Mouse (Mus musculus) midbrain, embryonic 14.5 days (tissue): ENCODE measurements at regions not wholly inside any gene's neighbourhood (a gene's known extent, or its start where the extent isn't known, plus 50 kb on each side); places are given as distances from the start of the nearest gene placed in this dataset.
"Not testable (repeated sequence)": the region's sequence is repeated elsewhere in the genome, so short reads cannot be mapped to it uniquely, and the experiment has no call there.

Experiments used
- ATAC-seq: fragments of 200-750 bp; cut with Nextera tagmentation; 2 replicates; pipeline ENCODE4 v1.8.0; 2017; ENCODE audit warnings: moderate number of reproducible peaks, moderate library complexity; ENCODE audit not compliant: low FRiP score, low TSS enrichment
- DNase-seq: peaks from one replicate; pipeline ENCODE4 v3.0.0-alpha.2; 2015
- H3K27ac ChIP-seq: fragments of 300-500 bp; sonication (generic); replicated peaks from 2 replicates; pipeline ENCODE4 v1.5.1; 2014; ENCODE audit warnings: mild to moderate bottlenecking, low read depth, low read length, moderate library complexity
- H3K27me3 ChIP-seq: fragments of 300-500 bp; sonication (generic); 2 replicates; pipeline ENCODE4 v1.6.1; 2014; ENCODE audit warnings: low read length, control low read depth, mixed read lengths; ENCODE audit not compliant: control insufficient read depth, insufficient read depth
- H3K36me3 ChIP-seq: fragments of 300-500 bp; sonication (generic); 2 replicates; pipeline ENCODE4 v1.6.1; 2014; ENCODE audit warnings: low read length, control low read depth; ENCODE audit not compliant: control insufficient read depth, insufficient read depth
- H3K4me1 ChIP-seq: fragments of 300-500 bp; sonication (generic); 2 replicates; pipeline ENCODE4 v1.6.1; 2014; ENCODE audit warnings: mild to moderate bottlenecking, antibody characterized with exemption, low read length, control low read depth; ENCODE audit not compliant: control insufficient read depth, insufficient read depth
- H3K4me2 ChIP-seq: fragments of 300-500 bp; sonication (generic); 2 replicates; pipeline ENCODE4 v1.6.1; 2014; ENCODE audit warnings: mild to moderate bottlenecking, low read length, moderate library complexity
- H3K4me3 ChIP-seq: fragments of 300-500 bp; sonication (generic); replicated peaks from 2 replicates; pipeline ENCODE4 v1.5.1; 2014; ENCODE audit warnings: low read depth, low read length
- H3K9ac ChIP-seq: fragments of 300-500 bp; sonication (generic); replicated peaks from 2 replicates; pipeline ENCODE4 v1.6.1; 2014; ENCODE audit warnings: mild to moderate bottlenecking, low read length, moderate library complexity
- H3K9me3 ChIP-seq: fragments of 300-500 bp; sonication (generic); 2 replicates; pipeline ENCODE4 v1.6.1; 2016; ENCODE audit warnings: low read length, control low read depth, mixed read lengths; ENCODE audit not compliant: control insufficient read depth
- WGBS: fragments of 180-500 bp; shearing (Covaris S2); extraction: QIAGEN DNeasy Blood & Tissue Kit; methylation state at CpG from one replicate; pipeline ENCODE4 v1.1.7; 2014; 5-methylcytosine and 5-hydroxymethylcytosine counted together

- DNase-seq (peak; percentile 83), ATAC-seq (peak; percentile 64)
- H3K9ac ChIP-seq, result no peak overlapping the region
- no peaks in the 10 kb centered on the region for H3K9me3 ChIP-seq
- no peak overlapping the region for H3K27ac ChIP-seq
- no peaks in the 10 kb centered on the region for H3K27me3 ChIP-seq
- peak overlapping the region; percentile 2; the same call in 1 of the 2 replicates for H3K4me2 ChIP-seq
- WGBS, result 30% methylated on average over 11 of the region's 11 CpGs
- H3K4me3 ChIP-seq, result no peak overlapping the region
- no peaks in the 10 kb centered on the region for H3K36me3 ChIP-seq
- H3K4me1 ChIP-seq, result no peaks in the 10 kb centered on the region
Observed at GRCm38 (mm10) chr10:26564462-26564861, 188.7 kb upstream of the L3mbtl3 start.

- no peak for ATAC-seq
Observed at GRCm38 (mm10) chr10:26567613-26568012, 185.6 kb upstream of the Arhgap18 start.

GRCm38 (mm10) chr10:26570468-26570867 lies 182.8 kb upstream of the Arhgap18 start:
- no peak overlapping the region for H3K27ac ChIP-seq
- H3K27me3 ChIP-seq, result no peaks in the 10 kb centered on the region
- no peak overlapping the region for H3K4me2 ChIP-seq
- H3K4me3 ChIP-seq, result no peak overlapping the region
- 91% methylated on average over 5 of the region's 5 CpGs for WGBS
- DNase-seq (no peak), ATAC-seq (no peak)
- H3K4me1 ChIP-seq, result no peaks in the 10 kb centered on the region
- no peak overlapping the region for H3K9ac ChIP-seq
- H3K9me3 ChIP-seq, result no peaks in the 10 kb centered on the region
- H3K36me3 ChIP-seq, result no peaks in the 10 kb centered on the region

More at GRCm38 (mm10) chr10:26567613-26568012, 185.6 kb upstream of the Arhgap18 start:
- Histone ChIP-seq H3K36me3 (no peaks in the 10 kb centered on the region), H3K27me3 (no peaks in the 10 kb centered on the region), H3K4me1 (no peaks in the 10 kb centered on the region), H3K4me3 (no peak overlapping the region), H3K4me2 (no peak overlapping the region), H3K9ac (no peak overlapping the region), H3K27ac (no peak overlapping the region), H3K9me3 (no peaks in the 10 kb centered on the region)
- no peak for DNase-seq
- WGBS, result 86% methylated on average over 4 of the region's 4 CpGs

- no peak overlapping the region for H3K9ac ChIP-seq
- H3K9me3 ChIP-seq, result no peaks in the 10 kb centered on the region
- H3K4me1 ChIP-seq, result no peaks in the 10 kb centered on the region
- no peak for ATAC-seq
- H3K36me3 ChIP-seq, result no peaks in the 10 kb centered on the region
- no peak overlapping the region for H3K27ac ChIP-seq
- 89% methylated on average over 1 of the region's 1 CpGs for WGBS
- H3K4me2 ChIP-seq, result no peak overlapping the region
- no peak for DNase-seq
- no peaks in the 10 kb centered on the region for H3K27me3 ChIP-seq
- H3K4me3 ChIP-seq, result no peak overlapping the region
Observed at GRCm38 (mm10) chr10:26571377-26571776, 181.8 kb upstream of the Arhgap18 start.

GRCm38 (mm10) chr10:26576153-26576552 lies 177.1 kb upstream of the Arhgap18 start:
- no peak for ATAC-seq
- WGBS, result 94% methylated on average over 3 of the region's 3 CpGs

GRCm38 (mm10) chr10:26577087-26577486 lies 176.1 kb upstream of the Arhgap18 start:
- Histone ChIP-seq H3K36me3 (no peaks in the 10 kb centered on the region), H3K27ac (no peak overlapping the region), H3K9ac (no peak overlapping the region), H3K4me1 (no peaks in the 10 kb centered on the region), H3K27me3 (no peaks in the 10 kb centered on the region), H3K9me3 (no peaks in the 10 kb centered on the region), H3K4me2 (no peak overlapping the region), H3K4me3 (no peak overlapping the region)
- WGBS, result 87% methylated on average over 2 of the region's 2 CpGs
- ATAC-seq (no peak), DNase-seq (no peak)

More at GRCm38 (mm10) chr10:26576153-26576552, 177.1 kb upstream of the Arhgap18 start:
- no peak overlapping the region for H3K9ac ChIP-seq
- H3K4me1 ChIP-seq, result no peaks in the 10 kb centered on the region
- H3K36me3 ChIP-seq, result no peaks in the 10 kb centered on the region
- H3K4me3 ChIP-seq, result no peak overlapping the region
- no peaks in the 10 kb centered on the region for H3K9me3 ChIP-seq
- no peaks in the 10 kb centered on the region for H3K27me3 ChIP-seq
- DNase-seq, result no peak
- no peak overlapping the region for H3K4me2 ChIP-seq
- no peak overlapping the region for H3K27ac ChIP-seq

GRCm38 (mm10) chr10:26585106-26585505 lies 168.1 kb upstream of the Arhgap18 start:
- ATAC-seq, result no peak
- Histone ChIP-seq H3K27ac (no peak overlapping the region), H3K4me1 (no peaks in the 10 kb centered on the region), H3K36me3 (no peaks in the 10 kb centered on the region), H3K4me3 (no peak overlapping the region), H3K9me3 (peaks cover 14% of the 10 kb centered on the region), H3K9ac (no peak overlapping the region), H3K4me2 (no peak overlapping the region), H3K27me3 (no peaks in the 10 kb centered on the region)
- 88% methylated on average over 2 of the region's 2 CpGs for WGBS
- DNase-seq, result no peak

- H3K9me3 ChIP-seq, DNase-seq, H3K9ac ChIP-seq, H3K27me3 ChIP-seq, H3K36me3 ChIP-seq, H3K4me2 ChIP-seq, H3K4me3 ChIP-seq, H3K4me1 ChIP-seq, ATAC-seq, H3K27ac ChIP-seq: not testable (repeated sequence)
- WGBS, result 80% methylated on average over 4 of the region's 4 CpGs
Observed at GRCm38 (mm10) chr10:26607081-26607480, 146.1 kb upstream of the Arhgap18 start.

- Histone ChIP-seq H3K4me3 (no peak overlapping the region), H3K36me3 (no peaks in the 10 kb centered on the region), H3K27ac (no peak overlapping the region), H3K4me2 (no peak overlapping the region), H3K9ac (no peak overlapping the region), H3K9me3 (no peaks in the 10 kb centered on the region), H3K4me1 (no peaks in the 10 kb centered on the region), H3K27me3 (no peaks in the 10 kb centered on the region)
- no peak for ATAC-seq
- DNase-seq, result no peak
Observed at GRCm38 (mm10) chr10:26611246-26611645, 142.0 kb upstream of the Arhgap18 start.
